Mouse (Mus musculus) small intestine, adult 2 months (tissue): ENCODE data around the gene Golga1. TPM values are rescaled to one million over a fixed set of nuclear protein-coding genes. Genes with fewer than 3 reads are reported as not detected.
A peak's percentile ranks its signal among the peaks of the same experiment; 100 is the strongest.

ENCODE experiments used
- H3K27ac ChIP-seq: fragments of 200-500 bp; 2 replicates; pipeline ENCODE4 v1.5.1; 2012; ENCODE audit warnings: low read depth, low read length, control low read depth, inconsistent platforms; ENCODE audit not compliant: insufficient read depth
- H3K27me3 ChIP-seq: fragments of 200-500 bp; 2 replicates; pipeline ENCODE4 v1.6.1; 2012; ENCODE audit warnings: mild to moderate bottlenecking, moderate library complexity, low read length, inconsistent platforms; ENCODE audit not compliant: control insufficient read depth, insufficient read depth
- H3K36me3 ChIP-seq: fragments of 200-500 bp; 2 replicates; pipeline ENCODE4 v1.6.1; 2012; ENCODE audit warnings: mild to moderate bottlenecking, low read length, control low read depth, inconsistent platforms; ENCODE audit not compliant: control insufficient read depth, insufficient read depth
- H3K4me1 ChIP-seq: fragments of 200-500 bp; 2 replicates; pipeline ENCODE4 v1.6.1; 2012; ENCODE audit warnings: low read length, inconsistent platforms, mixed read lengths; ENCODE audit not compliant: control insufficient read depth, insufficient read depth, insufficient read length
- H3K4me3 ChIP-seq: fragments of 200-500 bp; 2 replicates; pipeline ENCODE4 v1.5.1; 2012; ENCODE audit warnings: low read depth, mild to moderate bottlenecking, control low read depth, inconsistent platforms, low read length, moderate library complexity
- CTCF ChIP-seq: fragments of 200-500 bp; IDR thresholded peaks from 2 replicates; pipeline ENCODE4 v1.5.1; 2012; ENCODE audit warnings: low read depth, mild to moderate bottlenecking, control low read depth, inconsistent platforms, low read length, moderate library complexity, mixed read lengths; ENCODE audit not compliant: insufficient replicate concordance, insufficient read length; ENCODE audit errors: extremely low read depth
- POLR2A ChIP-seq: fragments of 200-500 bp; IDR thresholded peaks from 2 replicates; pipeline ENCODE4 v1.6.1; 2012; ENCODE audit warnings: low read depth, mild to moderate bottlenecking, control low read depth, inconsistent platforms, low read length, moderate library complexity
- WGBS: fragments of 180-500 bp; shearing (Covaris S2); methylation state at CpG from one replicate; pipeline ENCODE4 v1.1.7; 2018; 5-methylcytosine and 5-hydroxymethylcytosine counted together
- polyA plus RNA-seq: library from polyadenylated mRNA; depleted of rRNA; stranded (reverse); fragments of >200 nt; gene quantifications from 2 replicates; pipeline ENCODE4 v1.2.3, GENCODE M21; 2012

The Golga1 gene
- polyA plus RNA-seq, 1 experiment = 10.4 TPM

DNA sequence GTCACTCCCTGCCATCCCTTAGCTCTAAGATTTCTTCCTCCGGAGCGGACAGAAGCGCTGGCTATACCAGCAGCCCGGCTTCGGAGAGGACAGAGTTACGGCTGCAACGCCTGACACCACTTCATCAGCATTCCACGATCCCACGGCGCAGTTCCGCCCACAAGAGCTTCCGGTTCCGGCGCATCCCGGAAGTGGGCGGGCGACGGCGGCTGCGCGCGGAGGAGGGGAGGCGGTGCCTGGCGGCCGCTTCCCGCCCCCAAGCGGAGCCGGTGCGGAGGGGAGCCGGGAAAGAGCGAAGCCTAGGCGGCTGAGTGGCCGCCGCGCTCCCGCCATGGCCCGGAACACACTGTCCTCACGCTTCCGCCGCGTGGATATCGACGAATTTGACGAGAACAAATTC, 57.5 kb downstream of the Golga1 start:
- WGBS = under 1% methylated on average over 32 of the region's 44 CpGs
- Histone ChIP-seq H3K36me3 (peaks cover 7% of the 10 kb centered on the region), H3K4me3 (peak overlapping the region; percentile 93), H3K27me3 (no peaks in the 10 kb centered on the region), H3K4me1 (peaks cover 12% of the 10 kb centered on the region; the same call in 1 of the 2 replicates), H3K27ac (peak overlapping the region; percentile 90)
- no peak for TF ChIP-seq CTCF
- TF ChIP-seq POLR2A = peak; percentile 65; the same call in 1 of the 2 replicates

DNA sequence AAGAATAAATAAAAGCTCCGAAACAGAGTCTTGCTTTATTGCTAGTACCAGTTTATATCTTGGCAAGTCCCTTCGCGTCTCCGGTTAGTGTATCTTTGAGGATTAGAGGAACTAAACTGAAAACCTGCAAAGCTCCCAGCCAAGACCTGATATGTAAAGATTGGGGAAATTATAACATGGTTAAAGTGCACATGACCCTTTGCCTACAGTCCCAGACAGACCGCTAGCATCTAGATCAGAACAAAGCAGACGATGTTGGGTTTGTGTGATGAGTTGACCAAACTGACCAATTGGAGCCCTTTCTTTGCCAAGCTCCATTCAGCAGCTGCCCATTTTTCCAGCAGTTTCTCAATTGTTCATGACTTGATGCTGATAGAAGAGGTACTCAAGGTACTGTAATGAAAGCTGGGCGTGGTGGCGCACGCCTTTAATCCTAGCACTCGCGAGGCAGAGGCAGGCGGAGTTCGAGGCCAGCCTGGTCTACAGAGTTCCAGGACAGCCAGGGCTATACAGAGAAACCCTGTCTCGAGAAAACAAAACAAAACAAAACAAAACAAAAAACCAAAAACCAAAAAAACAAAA, 59.1 kb downstream of the Golga1 start:
- Histone ChIP-seq H3K4me3 (no peak overlapping the region), H3K36me3 (peaks cover 19% of the 10 kb centered on the region), H3K27ac (no peak overlapping the region), H3K27me3 (no peaks in the 10 kb centered on the region), H3K4me1 (peaks cover 12% of the 10 kb centered on the region; the same call in 1 of the 2 replicates)
- WGBS = 67% methylated on average over 14 of the region's 14 CpGs
- TF ChIP-seq CTCF (no peak), POLR2A (no peak)

DNA sequence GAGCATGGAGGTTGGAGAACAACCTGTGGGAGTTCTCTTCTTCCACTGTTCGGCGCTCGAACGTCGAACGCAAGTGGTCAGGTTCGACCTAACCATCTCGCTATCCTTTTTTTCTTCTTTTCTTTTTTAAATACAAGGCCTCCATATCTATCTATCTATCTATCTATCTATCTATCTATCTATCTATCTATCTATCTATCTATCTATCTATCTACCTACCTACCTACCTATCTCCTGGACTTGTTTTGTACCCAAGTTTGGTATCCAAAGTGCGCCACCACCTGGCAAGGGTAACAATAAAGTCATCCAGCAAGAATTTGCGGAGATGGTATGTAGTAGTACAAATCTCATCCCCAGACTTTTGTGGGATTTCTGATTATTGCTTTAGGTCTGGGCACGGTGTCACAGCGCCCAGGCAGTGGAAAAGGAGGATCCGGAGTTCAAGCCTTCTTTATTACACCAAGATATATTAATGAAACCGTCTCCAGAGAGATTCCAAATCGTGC, 59.7 kb downstream of the Golga1 start, which contains the start of gene Rpl35:
Gene Rpl35, minus strand, starts transcription at position 51 of the 506 bp plus-strand sequence.
- Histone ChIP-seq H3K27me3 (no peaks in the 10 kb centered on the region), H3K4me1 (peaks cover 12% of the 10 kb centered on the region; the same call in 1 of the 2 replicates), H3K27ac (peak within 1 kb of the TSS; percentile 69), H3K4me3 (peak within 1 kb of the TSS; percentile 98), H3K36me3 (peaks cover 25% of the 10 kb centered on the region)
- WGBS = 4% methylated on average over 15 of the region's 15 CpGs
- TF ChIP-seq POLR2A = no peak

DNA sequence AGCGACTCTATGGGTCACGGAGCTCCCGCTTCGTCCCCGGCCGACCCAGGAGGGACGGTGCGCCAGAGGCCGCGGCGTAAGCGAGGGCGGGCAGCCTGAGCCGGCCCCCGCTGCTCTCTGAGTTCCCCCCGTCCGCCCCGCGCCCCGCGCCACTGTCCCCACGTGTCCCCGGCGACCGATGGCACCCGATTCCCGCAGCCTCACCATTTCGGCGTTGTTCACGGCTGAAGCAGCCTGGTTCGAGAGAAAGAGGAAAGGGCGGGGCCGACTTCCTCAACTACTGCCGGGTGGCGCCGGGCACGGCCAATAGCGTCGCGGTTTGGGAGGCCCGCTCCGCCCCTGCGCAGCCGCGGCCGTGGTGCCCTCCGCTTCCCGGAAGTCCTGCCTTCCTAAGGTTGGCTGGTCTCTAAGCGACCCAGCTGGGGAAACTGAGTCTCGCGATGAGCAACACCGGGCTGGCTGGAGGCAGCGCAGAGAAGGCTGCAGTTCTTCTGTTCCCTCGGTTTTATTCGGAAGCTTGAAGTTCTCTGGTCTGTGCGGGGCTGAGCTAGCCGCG, 60.4 kb downstream of the Golga1 start, which contains the start of gene Arpc5l:
Gene Arpc5l, plus strand, starts transcription at position 469 of the 556 bp plus-strand sequence.
- WGBS = 0% methylated on average over 58 of the region's 58 CpGs
- H3K27me3 ChIP-seq = no peaks in the 10 kb centered on the region
- TF ChIP-seq CTCF (no peak), POLR2A (peak; percentile 53; the same call in 1 of the 2 replicates)
- H3K27ac ChIP-seq = peak within 1 kb of the TSS; percentile 69
- peaks cover 16% of the 10 kb centered on the region for H3K4me1 ChIP-seq
- peak within 1 kb of the TSS; percentile 98 for H3K4me3 ChIP-seq
- peaks cover 27% of the 10 kb centered on the region for H3K36me3 ChIP-seq

DNA sequence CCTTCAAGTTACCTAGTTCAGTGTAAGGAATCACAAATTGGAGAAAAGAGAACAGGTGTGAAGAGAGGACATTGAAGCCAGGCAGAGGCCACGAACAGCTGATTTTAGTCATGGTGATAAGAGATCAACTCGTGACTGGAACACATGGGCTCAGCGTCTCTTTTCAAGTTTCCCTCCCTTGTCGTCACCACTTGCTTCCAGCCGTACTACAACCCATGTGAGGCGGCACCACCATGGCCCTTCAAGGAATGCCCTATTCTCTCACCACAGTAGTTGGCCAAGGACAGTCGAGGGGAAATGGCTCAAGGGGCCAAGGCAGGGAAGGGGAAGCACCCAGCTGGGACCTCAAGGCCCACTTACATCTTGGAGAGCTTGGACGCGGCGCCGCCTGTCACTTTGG, 61.0 kb downstream of the Golga1 start:
- peaks cover 27% of the 10 kb centered on the region for H3K36me3 ChIP-seq
- H3K27me3 ChIP-seq = no peaks in the 10 kb centered on the region
- peaks cover 16% of the 10 kb centered on the region for H3K4me1 ChIP-seq
- H3K4me3 ChIP-seq = peak overlapping the region; percentile 98
- TF ChIP-seq CTCF = no peak
- TF ChIP-seq POLR2A = no peak
- no peak overlapping the region for H3K27ac ChIP-seq
- WGBS = under 1% methylated on average over 11 of the region's 11 CpGs

DNA sequence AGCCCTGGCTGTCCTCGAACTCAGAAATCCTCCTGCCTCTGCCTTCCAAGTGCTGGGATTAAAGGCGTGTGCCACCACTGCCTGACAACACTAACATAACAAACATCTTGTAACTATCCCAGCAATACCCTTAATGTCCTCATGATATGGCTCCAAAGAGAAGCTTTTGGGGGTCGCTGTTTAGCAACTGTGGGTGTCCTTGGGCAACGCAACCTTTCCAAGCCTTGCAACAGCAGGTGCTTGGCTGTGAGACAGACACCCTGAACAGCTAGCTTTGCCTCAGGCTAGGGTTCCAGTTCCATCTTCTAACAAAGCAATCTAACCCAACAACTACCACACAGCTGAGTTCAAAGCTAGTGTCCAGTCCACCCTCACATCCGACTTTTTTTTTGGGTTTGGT, 61.8 kb downstream of the Golga1 start:
- 41% methylated on average over 5 of the region's 5 CpGs for WGBS
- no peak overlapping the region for H3K27ac ChIP-seq
- peaks cover 17% of the 10 kb centered on the region for H3K4me1 ChIP-seq
- H3K4me3 ChIP-seq = peak overlapping the region; percentile 25
- no peaks in the 10 kb centered on the region for H3K27me3 ChIP-seq
- H3K36me3 ChIP-seq = peaks cover 27% of the 10 kb centered on the region
- TF ChIP-seq POLR2A (no peak), CTCF (no peak)

DNA sequence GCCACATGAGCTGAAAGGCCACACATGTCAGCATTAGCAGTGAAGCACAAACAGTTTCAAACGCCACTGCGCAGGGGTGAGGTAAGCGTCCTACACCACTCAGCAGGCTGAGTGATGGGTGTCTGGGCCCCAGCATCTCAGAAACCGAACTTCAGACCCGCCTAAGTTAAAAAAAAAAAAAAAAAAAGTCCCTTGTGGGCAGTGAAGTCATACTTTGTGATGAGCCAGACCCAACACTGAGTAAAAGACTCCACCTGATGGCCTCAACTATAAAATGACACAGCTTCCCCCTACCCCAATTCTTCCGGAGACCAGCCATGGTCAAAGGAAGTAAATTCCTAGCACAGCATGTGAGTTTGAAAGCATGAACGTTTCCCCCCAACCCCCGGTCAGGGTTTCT, 62.2 kb downstream of the Golga1 start:
- TF ChIP-seq POLR2A = no peak
- no peak for TF ChIP-seq CTCF
- WGBS = 22% methylated on average over 8 of the region's 8 CpGs
- Histone ChIP-seq H3K27me3 (no peaks in the 10 kb centered on the region), H3K4me3 (peak overlapping the region; percentile 25; the same call in 1 of the 2 replicates), H3K36me3 (peaks cover 27% of the 10 kb centered on the region), H3K4me1 (peaks cover 17% of the 10 kb centered on the region), H3K27ac (no peak overlapping the region)

DNA sequence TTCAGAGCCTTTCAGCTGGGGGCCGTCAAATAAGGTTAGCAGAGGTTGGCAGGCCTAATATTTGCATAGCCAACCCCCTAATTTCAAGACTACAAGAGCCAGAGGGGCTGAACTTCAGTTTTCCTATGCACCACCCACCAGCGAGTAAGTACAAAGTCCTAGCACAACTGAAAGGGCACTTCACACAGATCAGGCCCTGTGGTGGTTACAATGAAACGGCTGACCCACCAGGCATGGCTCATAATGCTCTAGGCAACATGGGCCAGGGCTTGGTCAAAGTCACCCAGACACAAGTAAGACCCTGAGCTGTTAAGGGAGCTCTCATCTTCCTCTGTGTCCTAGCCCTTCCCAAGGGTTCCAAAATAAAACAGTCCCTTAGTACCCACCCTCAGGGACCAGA, 63.5 kb downstream of the Golga1 start:
- H3K4me3 ChIP-seq = no peak overlapping the region
- TF ChIP-seq CTCF (no peak), POLR2A (no peak)
- no peak overlapping the region for H3K27ac ChIP-seq
- H3K4me1 ChIP-seq = peaks cover 22% of the 10 kb centered on the region
- H3K27me3 ChIP-seq = no peaks in the 10 kb centered on the region
- peaks cover 27% of the 10 kb centered on the region for H3K36me3 ChIP-seq
- 46% methylated on average over 3 of the region's 3 CpGs for WGBS
